Mouse (Mus musculus) CH12.LX (cell line): ENCODE results near the gene Tnfrsf18. TPM values are rescaled to one million over a fixed set of nuclear protein-coding genes. Genes with fewer than 3 reads are reported as not detected.

Experiments used
- DNase-seq: peaks from one replicate; pipeline ENCODE4 v3.0.0-alpha.2; 2013; ENCODE audit errors: extremely low read depth
- H3K27ac ChIP-seq: 2 replicates; pipeline ENCODE4 v1.5.1; 2012; ENCODE audit warnings: low read depth, mild to moderate bottlenecking, control low read depth, moderate library complexity; ENCODE audit not compliant: insufficient read depth
- H3K27me3 ChIP-seq: replicated peaks from 2 replicates; pipeline ENCODE3; 2012; ENCODE audit warnings: inconsistent platforms
- H3K36me3 ChIP-seq, 2 experiments: replicated peaks in 1 of 2; 2 replicates each; pipeline versions ENCODE3 to v1.6.1; 2012; ENCODE audit warnings: inconsistent platforms in 1 of 2, low read length in 1 of 2, mild to moderate bottlenecking in 1 of 2, mixed read lengths in 1 of 2, moderate library complexity in 1 of 2; ENCODE audit not compliant: control insufficient read depth in 1 of 2, insufficient read depth in 1 of 2
- H3K4me1 ChIP-seq, 2 experiments: 2 replicates each; pipeline ENCODE4 v1.6.1; 2012; ENCODE audit warnings: inconsistent platforms in 1 of 2, moderate library complexity in 1 of 2; ENCODE audit not compliant: insufficient read depth in 2 of 2, control insufficient read depth in 1 of 2
- H3K4me2 ChIP-seq: 2 replicates; pipeline ENCODE4 v1.6.1; 2012; ENCODE audit warnings: low read depth, mild to moderate bottlenecking, control low read depth; ENCODE audit not compliant: poor library complexity, insufficient read depth, severe bottlenecking
- H3K4me3 ChIP-seq, 3 experiments: fragments of 150-350 bp in 1 of 3; sonication (generic) in 1 of 3; replicated peaks in 1 of 3; 2 replicates each; pipeline versions ENCODE3 to v1.5.1; 2011 to 2012; ENCODE audit warnings: low read depth in 2 of 3, low read length in 2 of 3, mild to moderate bottlenecking in 2 of 3, moderate library complexity in 2 of 3, control low read depth in 1 of 3, improper control_type of control experiment in 1 of 3, inconsistent platforms in 1 of 3, mixed read lengths in 1 of 3; ENCODE audit not compliant: poor library complexity in 1 of 3
- H3K79me2 ChIP-seq: replicated peaks from 2 replicates; pipeline ENCODE4 v1.6.1; 2012; ENCODE audit warnings: mild to moderate bottlenecking, moderate library complexity; ENCODE audit not compliant: control insufficient read depth, poor library complexity, insufficient read depth, severe bottlenecking; ENCODE audit errors: extremely low read depth
- H3K9ac ChIP-seq: 2 replicates; pipeline ENCODE4 v1.6.1; 2012; ENCODE audit warnings: low read depth, mild to moderate bottlenecking, control low read depth, moderate library complexity; ENCODE audit not compliant: insufficient read depth
- H3K9me3 ChIP-seq: replicated peaks from 2 replicates; pipeline ENCODE3; 2012; ENCODE audit warnings: low read length, inconsistent platforms, mixed read lengths
- BHLHE40 ChIP-seq: IDR thresholded peaks from 2 replicates; pipeline ENCODE4 v1.6.1; 2011; ENCODE audit warnings: mild to moderate bottlenecking, low read depth, low read length, improper control_type of control experiment
- CTCF ChIP-seq, 2 experiments: IDR thresholded peaks in 1 of 2; conservative IDR thresholded peaks in 1 of 2; 2 replicates each; pipeline ENCODE4 v1.5.1; 2011 to 2012; ENCODE audit warnings: low read depth in 2 of 2, low read length in 2 of 2, improper control_type of control experiment in 1 of 2, inconsistent platforms in 1 of 2, mild to moderate bottlenecking in 1 of 2, moderate library complexity in 1 of 2
- E2F4 ChIP-seq: IDR thresholded peaks from 2 replicates; pipeline ENCODE4 v1.6.1; 2011; ENCODE audit warnings: low read depth, low read length, improper control_type of control experiment; ENCODE audit not compliant: insufficient replicate concordance
- ETS1 ChIP-seq: conservative IDR thresholded peaks from 2 replicates; pipeline ENCODE4 v1.6.1; 2012; ENCODE audit warnings: low read depth, mild to moderate bottlenecking, inconsistent platforms, low read length, improper control_type of control experiment, moderate library complexity
- GABPA ChIP-seq: IDR thresholded peaks from 2 replicates; pipeline ENCODE4 v1.6.1; 2012; ENCODE audit warnings: low read depth, low read length, improper control_type of control experiment, inconsistent platforms; ENCODE audit not compliant: insufficient replicate concordance
- HCFC1 ChIP-seq: IDR thresholded peaks from 2 replicates; pipeline ENCODE4 v1.6.1; 2012; ENCODE audit warnings: low read depth, mild to moderate bottlenecking, inconsistent platforms, low read length, improper control_type of control experiment
- IRF4 ChIP-seq: IDR thresholded peaks from 2 replicates; pipeline ENCODE4 v1.6.1; 2014; ENCODE audit warnings: low read depth, mild to moderate bottlenecking, inconsistent platforms, low read length, improper control_type of control experiment
- JUND ChIP-seq: conservative IDR thresholded peaks from 2 replicates; pipeline ENCODE4 v1.6.1; 2011; ENCODE audit warnings: low read depth, low read length, improper control_type of control experiment
- MAFK ChIP-seq: IDR thresholded peaks from 2 replicates; pipeline ENCODE4 v1.6.1; 2011; ENCODE audit warnings: low read length, improper control_type of control experiment; ENCODE audit not compliant: insufficient replicate concordance
- MAZ ChIP-seq: IDR thresholded peaks from 2 replicates; pipeline ENCODE4 v1.6.1; 2012; ENCODE audit warnings: low read depth, mild to moderate bottlenecking, inconsistent platforms, low read length, improper control_type of control experiment, moderate library complexity
- MYC ChIP-seq: IDR thresholded peaks from 2 replicates; pipeline ENCODE4 v1.6.1; 2011; ENCODE audit warnings: low read depth, mild to moderate bottlenecking, improper control_type of control experiment, low read length
- NRF1 ChIP-seq: IDR thresholded peaks from 2 replicates; pipeline ENCODE4 v1.6.1; 2014; ENCODE audit warnings: low read depth, mild to moderate bottlenecking, inconsistent platforms, low read length, improper control_type of control experiment, moderate library complexity
- PAX5 ChIP-seq: IDR thresholded peaks from 2 replicates; pipeline ENCODE4 v1.6.1; 2012; ENCODE audit warnings: low read length, inconsistent platforms, mixed read lengths
- SIN3A ChIP-seq: IDR thresholded peaks from 2 replicates; pipeline ENCODE4 v1.6.1; 2012; ENCODE audit warnings: low read length, improper control_type of control experiment, inconsistent platforms
- TBP ChIP-seq: conservative IDR thresholded peaks from 2 replicates; pipeline ENCODE4 v1.6.1; 2011; ENCODE audit warnings: low read depth, low read length, improper control_type of control experiment
- UBTF ChIP-seq: IDR thresholded peaks from 2 replicates; pipeline ENCODE4 v1.6.1; 2012; ENCODE audit warnings: low read depth, mild to moderate bottlenecking, inconsistent platforms, low read length, improper control_type of control experiment, moderate library complexity
- USF1 ChIP-seq: IDR thresholded peaks from 2 replicates; pipeline ENCODE4 v1.6.1; 2014; ENCODE audit warnings: low read depth, mild to moderate bottlenecking, inconsistent platforms, low read length, improper control_type of control experiment
- ZMIZ1 ChIP-seq: IDR thresholded peaks from 2 replicates; pipeline ENCODE4 v1.6.1; 2012; ENCODE audit warnings: low read depth, mild to moderate bottlenecking, inconsistent platforms, low read length, improper control_type of control experiment
- dilution Hi-C: fragments of 300-500 bp; cut with MboI; formaldehyde crosslinking; loops from 2 replicates; pipeline ENCODE4 v1.14.3; 2020; ENCODE audit warnings: low sequenced_read_pairs; ENCODE audit not compliant: extremely low pct_unique_long_range_greater_than_20kb, extremely low pct_ligation_motif_present
- in situ Hi-C: fragments of 300-500 bp; cut with MboI; formaldehyde crosslinking; loops from 3 replicates; pipeline ENCODE4 v1.14.3; 2019; ENCODE audit warnings: low sequenced_read_pairs, low pct_ligation_motif_present, low pct_unique_long_range_greater_than_20kb, mixed read lengths
- polyA plus RNA-seq: library from polyadenylated mRNA; unstranded; fragments of >175 nt; gene quantifications from 2 replicates; pipeline ENCODE4 v1.2.1, GENCODE M21; 2012; ENCODE audit warnings: low read depth; ENCODE audit not compliant: insufficient read length
- total RNA-seq, 2 experiments: library from RNA; depleted of rRNA; stranded (reverse); fragments of 300-350 nt in 1 of 2; fragments of >200 nt in 1 of 2; gene quantifications; 2 replicates each; pipeline ENCODE4 v1.2.3; 2012 to 2014

The Tnfrsf18 gene
- total and polyA plus RNA-seq, 3 experiments = 48.4 to 76.1 (median 50.7) TPM

GRCm38 (mm10) chr4:156059261-156059660, 33.3 kb downstream of the Tnfrsf18 start, which contains the start of gene Ttll10:
Gene Ttll10, minus strand, starts transcription at chr4:156059414.
- Histone ChIP-seq H3K4me3 (no peak within 1 kb of the TSS), H3K9me3 (no peaks in the 10 kb centered on the region), H3K27ac (no peak within 1 kb of the TSS), H3K4me2 (no peak within 1 kb of the TSS), H3K27me3 (no peaks in the 10 kb centered on the region), H3K4me1 (peaks cover 13 to 34% of the 10 kb centered on the region in 2 experiments), H3K36me3 (peaks cover 0 to 11% of the 10 kb centered on the region in 2 experiments)
- dilution Hi-C loops (no loop called here), in situ Hi-C loops (no loop called here)
- DNase-seq = no peak
- TF ChIP-seq NRF1 (no peak), ETS1 (no peak), BHLHE40 (no peak), IRF4 (no peak)
- TF ChIP-seq, all 38 proteins: peak for 0
- Histone ChIP-seq H3K79me2 (no peaks in the 10 kb centered on the region), H3K9ac (no peak within 1 kb of the TSS)

- no peak overlapping the region for H3K4me3 ChIP-seq
- no peaks in the 10 kb centered on the region for H3K79me2 ChIP-seq
- H3K9me3 ChIP-seq = no peaks in the 10 kb centered on the region
- peaks cover 13 to 36% of the 10 kb centered on the region in 2 experiments for H3K4me1 ChIP-seq
- no peak overlapping the region for H3K4me2 ChIP-seq
- in situ Hi-C loops = no loop called here
- peaks cover 0 to 13% of the 10 kb centered on the region in 2 experiments for H3K36me3 ChIP-seq
- TF ChIP-seq JUND = no peak
- H3K27me3 ChIP-seq = no peaks in the 10 kb centered on the region
- H3K9ac ChIP-seq = no peak overlapping the region
- DNase-seq = no peak
- dilution Hi-C loops = no loop called here
- no peak overlapping the region for H3K27ac ChIP-seq
These were observed 33.7 kb downstream of the Tnfrsf18 start for GRCm38 (mm10) chr4:156059713-156060112.

GRCm38 (mm10) chr4:156063861-156064509, 38.0 kb downstream of the Tnfrsf18 start:
- Histone ChIP-seq H3K4me3 (no peak overlapping the region), H3K79me2 (no peaks in the 10 kb centered on the region), H3K27me3 (no peaks in the 10 kb centered on the region), H3K9me3 (no peaks in the 10 kb centered on the region), H3K27ac (no peak overlapping the region), H3K9ac (no peak overlapping the region), H3K4me2 (no peak overlapping the region), H3K4me1 (peaks cover 15 to 60% of the 10 kb centered on the region in 2 experiments), H3K36me3 (peaks cover 0 to 23% of the 10 kb centered on the region in 2 experiments)
- TF ChIP-seq GABPA = no peak
- no peak for TF ChIP-seq UBTF
- no peak for TF ChIP-seq HCFC1
- TF ChIP-seq MAZ = no peak
- TF ChIP-seq MAFK = no peak
- no peak for TF ChIP-seq USF1
- TF ChIP-seq CTCF (conservative IDR thresholded peaks at IDR 0.05 in 1 of 2, IDR thresholded peaks at IDR 0.05 in 1 of 2; ENCODE audit: low read depth in 2 of 2, low read length in 2 of 2) = no peak
- TF ChIP-seq SIN3A = no peak
- TF ChIP-seq NRF1 = no peak
- no peak for TF ChIP-seq JUND
- TF ChIP-seq ZMIZ1 = no peak
- no peak for TF ChIP-seq E2F4
- no peak for TF ChIP-seq TBP
- TF ChIP-seq MYC = no peak
- TF ChIP-seq PAX5 = no peak
- in situ Hi-C loops (no loop called here), dilution Hi-C loops (no loop called here)
- no peak for DNase-seq
